ENCODE assay signal across 8 mouse cellular contexts in genomic region chr13:45571795-45572262, GRCm38 (mm10).
DNase-seq lines count a peak whose midpoint lies in the region; ATAC-seq and TF ChIP-seq lines count a peak whose summit lies in the region.

No protein-coding gene starts in this region.

- DNase-seq in ES-CJ7 (ENCODE audit: low read depth, low spot score): peak; percentile 71
- peak; percentile 76 for DNase-seq in cerebellum, adult 11-12 months
- peak; percentile 87 to 91 for DNase-seq in layer of hippocampus, adult 2 months (ENCODE audit: low spot score in 2 of 2)
- peak; percentile 93 for DNase-seq in lung, embryonic 14.5 days
- DNase-seq in ovary, adult 18-20 months (ENCODE audit: low spot score): peak; percentile 50
- peak; percentile 29 to 71 for DNase-seq in thymus, postnatal 10 days (ENCODE audit: low spot score in 2 of 2)

- peak; percentile 45; the same call in 1 of the 2 replicates for ATAC-seq in frontal cortex, adult (ENCODE audit: low TSS enrichment)
- peak; percentile 71 to 77 for ATAC-seq in hematopoietic stem cell, adult 5-6 weeks (replicated peaks in 1 of 2; ENCODE audit: insufficient read depth in 1 of 2, low FRiP score in 2 of 2, low TSS enrichment in 1 of 2, low read depth in 1 of 2, poor library complexity in 2 of 2, severe bottlenecking in 2 of 2)
- ATAC-seq in lung, embryonic 14.5 days (ENCODE audit: insufficient read depth): peak; percentile 57; the same call in 1 of the 2 replicates

- no peaks in the 10 kb centered on the region for H3K27me3 ChIP-seq in lung, embryonic 14.5 days (ENCODE audit: insufficient read depth, low read length)

- peak overlapping the region; percentile 48 for H3K4me2 ChIP-seq in lung, embryonic 14.5 days

- H3K27ac ChIP-seq in layer of hippocampus, adult 2 months: peak overlapping the region; percentile 36; the same call in 1 of the 2 replicates
- H3K27ac ChIP-seq in lung, embryonic 14.5 days (ENCODE audit: low read depth): no peak overlapping the region

- TF ChIP-seq CTCF in layer of hippocampus, adult 2 months (conservative IDR thresholded peaks at IDR 0.05): peak; percentile 98
- peak; percentile 95 for TF ChIP-seq CTCF in lung, embryonic 14.5 days (IDR thresholded peaks at IDR 0.05; ENCODE audit: low read depth)

- H3K4me3 ChIP-seq in layer of hippocampus, adult 2 months: no peak overlapping the region; the same call in 1 of the 2 replicates
- no peak overlapping the region for H3K4me3 ChIP-seq in lung, embryonic 14.5 days (ENCODE audit: low read depth, low read length)

- H3K9ac ChIP-seq in lung, embryonic 14.5 days: no peak overlapping the region

- H3K36me3 ChIP-seq in lung, embryonic 14.5 days (ENCODE audit: insufficient read depth): no peaks in the 10 kb centered on the region

- H3K9me3 ChIP-seq in lung, embryonic 14.5 days (ENCODE audit: low read depth, low read length): no peaks in the 10 kb centered on the region

- 1% methylated on average over 6 of the region's 6 CpGs for WGBS in lung, embryonic 14.5 days

- H3K4me1 ChIP-seq in lung, embryonic 14.5 days (ENCODE audit: insufficient read depth): 0 out of 2 replicates have a peak, but pooled peaks cover 5% of the 10 kb centered on the region
